Mouse (Mus musculus): ENCODE results near the gene Zfyve28. TPM values are rescaled to one million over a fixed set of nuclear protein-coding genes. Genes with fewer than 3 reads are reported as not detected.
A peak's percentile ranks its signal among the peaks of the same experiment; 100 is the strongest.

Zfyve28 gene
- total and polyA plus RNA-seq, 3 experiments, result 0.12 to 0.14 TPM; not detected in 1

DNA sequence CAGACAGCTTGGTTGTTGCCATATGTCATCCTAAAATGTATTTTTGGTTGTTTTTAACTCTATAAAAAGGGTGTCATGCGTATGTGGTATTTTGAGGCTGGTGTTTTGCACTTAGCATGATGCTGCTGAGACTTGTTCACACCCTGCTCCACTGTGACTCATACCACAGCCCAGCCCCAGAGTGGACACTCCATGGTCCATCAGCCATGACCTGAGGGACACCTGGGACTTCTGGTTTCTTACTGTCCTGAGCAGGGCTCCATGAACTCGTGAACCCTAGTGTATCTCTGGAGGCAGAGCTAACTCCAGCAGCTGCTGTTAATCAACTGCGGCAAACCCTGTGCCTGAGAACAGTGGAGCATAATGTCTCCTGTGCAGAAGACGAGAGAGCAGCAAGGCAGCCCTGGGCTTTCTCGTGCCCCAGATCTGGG lies 15.0 kb downstream of the Zfyve28 start:
- no peaks in the 10 kb centered on the region for H3K79me2 ChIP-seq (ENCODE audit: control insufficient read depth, insufficient read depth, low read length, poor library complexity)
- no peaks in the 10 kb centered on the region; a peak in 2 of 4 replicates for H3K27me3 ChIP-seq (ENCODE audit: control insufficient read depth in 1 of 2, insufficient read depth in 2 of 2, low read length in 2 of 2)
- H3K27ac ChIP-seq (ENCODE audit: control insufficient read depth, low read depth, low read length), result no peak overlapping the region
- no peak overlapping the region for H3K9ac ChIP-seq (ENCODE audit: control insufficient read depth, low read depth, low read length, poor library complexity, severe bottlenecking)
- no peaks in the 10 kb centered on the region for H3K36me3 ChIP-seq (ENCODE audit: control insufficient read depth in 1 of 2, insufficient read depth in 2 of 2, low read length in 2 of 2)
- H3K4me3 ChIP-seq (ENCODE audit: control insufficient read depth in 1 of 2, insufficient read depth in 1 of 2, low read depth in 2 of 2, low read length in 2 of 2), result no peak overlapping the region
- H3K4me1 ChIP-seq (ENCODE audit: control insufficient read depth in 1 of 2, insufficient read depth in 2 of 2, low read length in 2 of 2), result peaks cover 0 to 10% of the 10 kb centered on the region in 2 experiments; a peak in 1 of 4 replicates
- TF ChIP-seq TCF12 (IDR thresholded peaks at IDR 0.05; ENCODE audit: low read depth, low read length) (no peak), SIN3A (IDR thresholded peaks at IDR 0.05; ENCODE audit: low read length) (no peak), TAL1 (IDR thresholded peaks at IDR 0.05; ENCODE audit: low read length) (no peak), MAX (IDR thresholded peaks at IDR 0.05; ENCODE audit: low read length) (no peak), ETS1 (IDR thresholded peaks at IDR 0.05; ENCODE audit: low read depth, low read length) (no peak), RCOR1 (IDR thresholded peaks at IDR 0.05; ENCODE audit: low read depth, low read length) (no peak), E2F4 (IDR thresholded peaks at IDR 0.05; ENCODE audit: borderline replicate concordance, low read depth, low read length) (no peak), POLR2A (IDR thresholded peaks at IDR 0.05; ENCODE audit: control insufficient read depth in 1 of 2, insufficient read depth in 1 of 2, low read depth in 1 of 2, low read length in 2 of 2, poor library complexity in 1 of 2) (no peak), NELFE (IDR thresholded peaks at IDR 0.05; ENCODE audit: low read depth, low read length) (no peak), BHLHE40 (IDR thresholded peaks at IDR 0.05; ENCODE audit: borderline replicate concordance, low read depth, low read length) (no peak), MYB (IDR thresholded peaks at IDR 0.05; ENCODE audit: low read depth, low read length) (no peak), RAD21 (IDR thresholded peaks at IDR 0.05; ENCODE audit: low read depth, low read length) (no peak), CHD1 (IDR thresholded peaks at IDR 0.05; ENCODE audit: low read depth, low read length) (no peak), POLR2AphosphoS5 (IDR thresholded peaks at IDR 0.05; ENCODE audit: borderline replicate concordance, low read depth, low read length) (no peak), UBTF (IDR thresholded peaks at IDR 0.05; ENCODE audit: borderline replicate concordance, insufficient read depth, low read depth, low read length) (no peak), CHD2 (IDR thresholded peaks at IDR 0.05; ENCODE audit: low read length) (no peak), NRF1 (IDR thresholded peaks at IDR 0.05; ENCODE audit: insufficient read depth, low read depth, low read length, poor library complexity, severe bottlenecking) (no peak), ZMIZ1 (IDR thresholded peaks at IDR 0.05; ENCODE audit: low read depth, low read length) (no peak)
- H3K9me3 ChIP-seq (replicated peaks; ENCODE audit: insufficient read depth, low read length), result no peaks in the 10 kb centered on the region
- no peak for DNase-seq (ENCODE audit: low read depth, low spot score)

DNA sequence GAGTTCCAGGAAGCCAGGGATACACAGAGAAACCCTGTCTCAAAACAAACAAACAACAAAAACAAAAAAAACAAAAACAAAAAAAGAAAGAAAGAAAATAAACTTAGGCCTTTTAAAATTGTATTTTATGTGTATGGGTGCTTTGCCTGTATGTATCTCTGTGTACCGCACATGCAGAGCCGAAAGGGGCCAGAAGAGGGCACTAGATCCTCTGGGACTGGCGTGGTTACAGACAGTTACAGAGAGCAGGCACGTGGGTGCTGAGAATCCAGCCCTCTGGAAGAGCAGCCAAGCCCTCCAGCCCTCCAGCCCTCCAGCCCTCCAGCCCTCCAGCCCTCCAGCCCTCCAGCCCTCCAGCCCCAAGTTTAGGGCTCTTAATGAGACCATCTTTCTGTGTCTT lies 16.5 kb downstream of the Zfyve28 start:
- DNase-seq (ENCODE audit: low read depth, low spot score), result peak; percentile 87
- no peak overlapping the region for H3K27ac ChIP-seq (ENCODE audit: control insufficient read depth, low read depth, low read length)
- no peak overlapping the region for H3K4me3 ChIP-seq (ENCODE audit: control insufficient read depth in 1 of 2, insufficient read depth in 1 of 2, low read depth in 2 of 2, low read length in 2 of 2)
- no peak overlapping the region for H3K9ac ChIP-seq (ENCODE audit: control insufficient read depth, low read depth, low read length, poor library complexity, severe bottlenecking)
- H3K27me3 ChIP-seq (ENCODE audit: control insufficient read depth in 1 of 2, insufficient read depth in 2 of 2, low read length in 2 of 2), result peaks cover 0 to under 1% of the 10 kb centered on the region in 2 experiments
- no peaks in the 10 kb centered on the region for H3K79me2 ChIP-seq (ENCODE audit: control insufficient read depth, insufficient read depth, low read length, poor library complexity)
- TF ChIP-seq NELFE (IDR thresholded peaks at IDR 0.05; ENCODE audit: low read depth, low read length) (no peak), MAZ (IDR thresholded peaks at IDR 0.05; ENCODE audit: low read depth, low read length) (no peak), RAD21 (IDR thresholded peaks at IDR 0.05; ENCODE audit: low read depth, low read length) (peak; percentile 82), MAX (IDR thresholded peaks at IDR 0.05; ENCODE audit: low read length) (peak; percentile 85), MXI1 (IDR thresholded peaks at IDR 0.05; ENCODE audit: low read depth, low read length) (peak; percentile 87), BHLHE40 (IDR thresholded peaks at IDR 0.05; ENCODE audit: borderline replicate concordance, low read depth, low read length) (0 out of 2 replicates have a peak, but pooled peaks have one; percentile 62), RCOR1 (IDR thresholded peaks at IDR 0.05; ENCODE audit: low read depth, low read length) (no peak), CHD2 (IDR thresholded peaks at IDR 0.05; ENCODE audit: low read length) (no peak), MYC (IDR thresholded peaks at IDR 0.05; ENCODE audit: low read depth, low read length) (peak; percentile 96), SIN3A (IDR thresholded peaks at IDR 0.05; ENCODE audit: low read length) (0 out of 2 replicates have a peak, but pooled peaks have one; percentile 33), NRF1 (IDR thresholded peaks at IDR 0.05; ENCODE audit: insufficient read depth, low read depth, low read length, poor library complexity, severe bottlenecking) (no peak), CTCF (IDR thresholded peaks at IDR 0.05 in 2 of 3, conservative IDR thresholded peaks at IDR 0.05 in 1 of 3; ENCODE audit: control insufficient read depth in 1 of 3, insufficient read depth in 1 of 3, low read depth in 2 of 3, low read length in 3 of 3, poor library complexity in 1 of 3, severe bottlenecking in 1 of 3) (peak; percentile 83 to 98 (median 86)), UBTF (IDR thresholded peaks at IDR 0.05; ENCODE audit: borderline replicate concordance, insufficient read depth, low read depth, low read length) (no peak), ZC3H11A (IDR thresholded peaks at IDR 0.05; ENCODE audit: low read depth, low read length) (peak; percentile 74), TAL1 (IDR thresholded peaks at IDR 0.05; ENCODE audit: low read length) (no peak), ELF1 (IDR thresholded peaks at IDR 0.05; ENCODE audit: low read depth, low read length) (no peak), USF1 (IDR thresholded peaks at IDR 0.05; ENCODE audit: low read depth, low read length) (peak; percentile 79), GATA1 (IDR thresholded peaks at IDR 0.05; ENCODE audit: low read depth, low read length) (no peak), ZKSCAN1 (IDR thresholded peaks at IDR 0.05; ENCODE audit: low read depth, low read length) (no peak), SMC3 (IDR thresholded peaks at IDR 0.05; ENCODE audit: low read depth, low read length) (peak; percentile 76), ETS1 (IDR thresholded peaks at IDR 0.05; ENCODE audit: low read depth, low read length) (no peak), JUND (IDR thresholded peaks at IDR 0.05; ENCODE audit: low read depth, low read length) (no peak), CHD1 (IDR thresholded peaks at IDR 0.05; ENCODE audit: low read depth, low read length) (no peak)
- no peaks in the 10 kb centered on the region for H3K36me3 ChIP-seq (ENCODE audit: control insufficient read depth in 1 of 2, insufficient read depth in 2 of 2, low read length in 2 of 2)
- peaks cover 0 to 10% of the 10 kb centered on the region in 2 experiments; a peak in 1 of 4 replicates for H3K4me1 ChIP-seq (ENCODE audit: control insufficient read depth in 1 of 2, insufficient read depth in 2 of 2, low read length in 2 of 2)
- H3K9me3 ChIP-seq (replicated peaks; ENCODE audit: insufficient read depth, low read length), result no peaks in the 10 kb centered on the region

Data from MEL (cell line).